ENCODE assay signal across 10 mouse cellular contexts in the genomic region with DNA sequence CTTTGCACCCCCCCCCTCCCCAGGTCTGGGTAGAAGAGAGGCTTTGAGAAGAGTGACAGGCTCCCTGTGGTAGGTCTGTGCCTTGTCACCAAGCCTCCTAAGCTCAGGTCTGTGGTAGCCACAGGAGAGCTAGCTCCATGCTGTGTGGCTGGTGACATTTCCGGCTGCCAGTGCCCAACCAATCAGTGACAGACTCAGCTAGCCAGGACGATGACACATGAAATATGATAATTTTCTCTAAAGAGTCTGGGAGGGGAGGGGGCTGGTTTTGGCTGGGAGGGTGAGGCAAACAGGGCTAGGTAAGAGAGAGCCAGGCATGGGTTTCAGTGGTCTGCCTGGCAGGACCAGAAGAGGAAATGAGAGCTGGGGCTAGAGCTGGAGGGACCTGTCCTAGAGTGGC.
DNase-seq lines count a peak whose midpoint lies in the region; ATAC-seq and TF ChIP-seq lines count a peak whose summit lies in the region.
"Had no signal": no experiment of that assay in that cellular context is flagged by ENCODE, and none has a peak within 500 bp of the region (broad histone marks: within the 10 kb centered on the region; RNA-seq: fewer than 3 reads in every experiment).

No protein-coding gene starts in this region.

- H3K4me1 ChIP-seq in heart, postnatal 0 days (ENCODE audit: control insufficient read depth, insufficient read depth) = peaks cover 33% of the 10 kb centered on the region
- H3K4me1 ChIP-seq in midbrain, embryonic 16.5 days (ENCODE audit: control insufficient read depth, insufficient read depth, low read length) = peaks cover 35% of the 10 kb centered on the region

- no peaks in the 10 kb centered on the region for H3K9me3 ChIP-seq in heart, postnatal 0 days (replicated peaks; ENCODE audit: control insufficient read depth, low read length)
- no peaks in the 10 kb centered on the region for H3K9me3 ChIP-seq in midbrain, embryonic 16.5 days (replicated peaks; ENCODE audit: control insufficient read depth, low read length, poor library complexity, severe bottlenecking)

- no peak overlapping the region for H3K4me2 ChIP-seq in heart, postnatal 0 days (ENCODE audit: low read depth, low read length)
- no peak overlapping the region for H3K4me2 ChIP-seq in midbrain, embryonic 16.5 days (ENCODE audit: low read length)

- 16% methylated on average over 2 of the region's 2 CpGs for WGBS in heart, postnatal 0 days
- WGBS in midbrain, embryonic 16.5 days = 6% methylated on average over 2 of the region's 2 CpGs

- H3K36me3 ChIP-seq in heart, postnatal 0 days (replicated peaks; ENCODE audit: control insufficient read depth, insufficient read depth, low read length) = no peaks in the 10 kb centered on the region
- H3K36me3 ChIP-seq in midbrain, embryonic 16.5 days (ENCODE audit: control insufficient read depth, insufficient read depth, low read length) = no peaks in the 10 kb centered on the region
- H3K36me3 ChIP-seq: G1E had no signal

- TF ChIP-seq EP300 in heart, postnatal 0 days (IDR thresholded peaks at IDR 0.05; ENCODE audit: low read depth) = no peak

- H3K9ac ChIP-seq in heart, postnatal 0 days (replicated peaks; ENCODE audit: low read depth, low read length) = no peak overlapping the region
- no peak overlapping the region for H3K9ac ChIP-seq in midbrain, embryonic 16.5 days (ENCODE audit: low read depth, low read length)

- peak; percentile 35 for ATAC-seq in heart, postnatal 0 days (ENCODE audit: insufficient read depth, low read depth)
- peak; percentile 88 for ATAC-seq in CD4-positive, CD25-positive, alpha-beta regulatory T cell, adult 4 months
- ATAC-seq in midbrain, embryonic 16.5 days = peak; percentile 38; the same call in 1 of the 2 replicates

- no peak overlapping the region for H3K27ac ChIP-seq in heart, postnatal 0 days (ENCODE audit: low read depth)
- peak overlapping the region; percentile 96 for H3K27ac ChIP-seq in layer of hippocampus, adult 2 months
- no peak overlapping the region for H3K27ac ChIP-seq in midbrain, embryonic 16.5 days (ENCODE audit: low read length)

- TF ChIP-seq CTCF in heart, postnatal 0 days (IDR thresholded peaks at IDR 0.05; ENCODE audit: low read depth) = no peak
- TF ChIP-seq CTCF in layer of hippocampus, adult 2 months (conservative IDR thresholded peaks at IDR 0.05) = no peak

- no peaks in the 10 kb centered on the region for H3K27me3 ChIP-seq in heart, postnatal 0 days (ENCODE audit: control insufficient read depth, insufficient read depth, low read length)
- no peaks in the 10 kb centered on the region for H3K27me3 ChIP-seq in midbrain, embryonic 16.5 days (ENCODE audit: control insufficient read depth, insufficient read depth, low read depth, low read length)

- no peak overlapping the region for H3K4me3 ChIP-seq in heart, postnatal 0 days (ENCODE audit: low read depth, low read length)
- no peak overlapping the region for H3K4me3 ChIP-seq in layer of hippocampus, adult 2 months
- no peak overlapping the region for H3K4me3 ChIP-seq in midbrain, embryonic 16.5 days (ENCODE audit: low read depth, low read length)
- H3K4me3 ChIP-seq: erythroblast, embryonic 14.5 days had no signal

- DNase-seq in heart, postnatal 0 days (ENCODE audit: low spot score) = no peak
- no peak for DNase-seq in heart, adult 8-10 months (ENCODE audit: low spot score)
- DNase-seq in cerebellum, postnatal 36 days = peak; percentile 73 to 85
- peak; percentile 41 to 61 for DNase-seq in layer of hippocampus, adult 2 months (ENCODE audit: low spot score in 2 of 2)
- no peak for DNase-seq in urinary bladder, postnatal 10 days (ENCODE audit: low spot score)
- DNase-seq in urinary bladder, adult 2 months (ENCODE audit: low spot score) = no peak

Comparison
In these comparisons a context has a peak if more than half of its experiments do, and no peak if none do; other contexts are left out.
1. ATAC-seq: peak in every context shown above with its lines; median percentile 88 in CD4-positive, CD25-positive, alpha-beta regulatory T cell, adult 4 months; 38 in midbrain, embryonic 16.5 days; 35 in heart, postnatal 0 days.
2. DNase-seq: peak in cerebellum, postnatal 36 days (2 of 2) and layer of hippocampus, adult 2 months (2 of 2); none in heart, postnatal 0 days (single experiment), heart, adult 8-10 months (single experiment), urinary bladder, postnatal 10 days (single experiment) and urinary bladder, adult 2 months (single experiment).